Mouse (Mus musculus): ENCODE results near the gene Arl8a. TPM values are rescaled to one million over a fixed set of nuclear protein-coding genes. Genes with fewer than 3 reads are reported as not detected.

Arl8a gene
- polyA plus RNA-seq, 1 experiment from 2014 or later: 33.3 TPM

GRCm38 (mm10) chr1:135135111-135135787, 11.4 kb upstream of the Arl8a start:
- Histone ChIP-seq H3K4me1 (peaks cover 23% of the 10 kb centered on the region), H3K9ac (no peak overlapping the region), H3K4me3 (no peak overlapping the region), H3K27ac (replicated peaks) (no peak overlapping the region), H3K4me2 (no peak overlapping the region), H3K9me3 (no peaks in the 10 kb centered on the region), H3K36me3 (no peaks in the 10 kb centered on the region), H3K27me3 (replicated peaks) (peaks cover 43% of the 10 kb centered on the region)
- 79% methylated on average over 8 of the region's 8 CpGs for WGBS
- no peak for ATAC-seq (ENCODE audit: extremely low read depth, insufficient number of reproducible peaks, low FRiP score, low TSS enrichment)

- peaks cover 43% of the 10 kb centered on the region for H3K27me3 ChIP-seq (replicated peaks)
- 9% methylated on average over 1 of the region's 1 CpGs for WGBS
- H3K4me3 ChIP-seq: no peak overlapping the region
- no peaks in the 10 kb centered on the region for H3K9me3 ChIP-seq
- no peak overlapping the region for H3K27ac ChIP-seq (replicated peaks)
- H3K36me3 ChIP-seq: no peaks in the 10 kb centered on the region
- H3K9ac ChIP-seq: no peak overlapping the region
- peaks cover 15% of the 10 kb centered on the region for H3K4me1 ChIP-seq
- no peak overlapping the region for H3K4me2 ChIP-seq
- ATAC-seq (ENCODE audit: extremely low read depth, insufficient number of reproducible peaks, low FRiP score, low TSS enrichment): no peak
Observed at GRCm38 (mm10) chr1:135136500-135136899, 10.1 kb upstream of the Arl8a start.

- no peak overlapping the region for H3K27ac ChIP-seq (replicated peaks)
- H3K27me3 ChIP-seq (replicated peaks): peaks cover 55% of the 10 kb centered on the region
- ATAC-seq (ENCODE audit: extremely low read depth, insufficient number of reproducible peaks, low FRiP score, low TSS enrichment): no peak
- 71% methylated on average over 2 of the region's 2 CpGs for WGBS
- H3K4me1 ChIP-seq: no peaks in the 10 kb centered on the region
- no peak overlapping the region for H3K4me2 ChIP-seq
- no peak overlapping the region for H3K9ac ChIP-seq
- no peaks in the 10 kb centered on the region for H3K36me3 ChIP-seq
- H3K9me3 ChIP-seq: no peaks in the 10 kb centered on the region
- no peak overlapping the region for H3K4me3 ChIP-seq
Observed at GRCm38 (mm10) chr1:135139906-135140305, 6.7 kb upstream of the Arl8a start.

- H3K9me3 ChIP-seq: no peaks in the 10 kb centered on the region
- ATAC-seq (ENCODE audit: extremely low read depth, insufficient number of reproducible peaks, low FRiP score, low TSS enrichment): no peak
- no peaks in the 10 kb centered on the region for H3K36me3 ChIP-seq
- H3K9ac ChIP-seq: no peak overlapping the region
- H3K4me1 ChIP-seq: peaks cover 9% of the 10 kb centered on the region
- no peak overlapping the region for H3K4me3 ChIP-seq
- H3K27ac ChIP-seq (replicated peaks): no peak overlapping the region
- 68% methylated on average over 2 of the region's 2 CpGs for WGBS
- H3K4me2 ChIP-seq: no peak overlapping the region
- peaks cover 56% of the 10 kb centered on the region for H3K27me3 ChIP-seq (replicated peaks)
Observed at GRCm38 (mm10) chr1:135142452-135142851, 4.2 kb upstream of the Arl8a start.

- no peaks in the 10 kb centered on the region for H3K36me3 ChIP-seq
Observed at GRCm38 (mm10) chr1:135143940-135144339, 2.7 kb upstream of the Arl8a start.

GRCm38 (mm10) chr1:135146946-135147701, 500 bp downstream of the Arl8a start:
- Histone ChIP-seq H3K4me1 (peaks cover 26% of the 10 kb centered on the region), H3K9me3 (no peaks in the 10 kb centered on the region), H3K4me3 (peak overlapping the region; percentile 80), H3K36me3 (peaks cover 12% of the 10 kb centered on the region), H3K9ac (peak overlapping the region; percentile 90), H3K27ac (replicated peaks) (peak overlapping the region; percentile 77), H3K4me2 (peak overlapping the region; percentile 83), H3K27me3 (replicated peaks) (peaks cover 57% of the 10 kb centered on the region)
- peak; percentile 38; the same call in 1 of the 2 replicates for ATAC-seq (ENCODE audit: extremely low read depth, insufficient number of reproducible peaks, low FRiP score, low TSS enrichment)
- WGBS: under 1% methylated on average over 69 of the region's 69 CpGs

More at GRCm38 (mm10) chr1:135143940-135144339, 2.7 kb upstream of the Arl8a start:
- Histone ChIP-seq H3K9ac (no peak overlapping the region), H3K4me2 (no peak overlapping the region), H3K9me3 (no peaks in the 10 kb centered on the region), H3K27ac (replicated peaks) (no peak overlapping the region), H3K4me3 (no peak overlapping the region), H3K4me1 (peaks cover 24% of the 10 kb centered on the region), H3K27me3 (replicated peaks) (peaks cover 54% of the 10 kb centered on the region)
- ATAC-seq (ENCODE audit: extremely low read depth, insufficient number of reproducible peaks, low FRiP score, low TSS enrichment): no peak
- WGBS: 71% methylated on average over 2 of the region's 2 CpGs

GRCm38 (mm10) chr1:135147702-135148058, 1.1 kb downstream of the Arl8a start:
- WGBS: 8% methylated on average over 7 of the region's 7 CpGs
- H3K9me3 ChIP-seq: no peaks in the 10 kb centered on the region
- peak overlapping the region; percentile 83 for H3K4me2 ChIP-seq
- peaks cover 26% of the 10 kb centered on the region for H3K4me1 ChIP-seq
- peak overlapping the region; percentile 80 for H3K4me3 ChIP-seq
- no peak for ATAC-seq (ENCODE audit: extremely low read depth, insufficient number of reproducible peaks, low FRiP score, low TSS enrichment)
- peaks cover 18% of the 10 kb centered on the region for H3K36me3 ChIP-seq
- H3K27ac ChIP-seq (replicated peaks): peak overlapping the region; percentile 77; the same call in 1 of the 2 replicates
- peaks cover 57% of the 10 kb centered on the region for H3K27me3 ChIP-seq (replicated peaks)
- peak overlapping the region; percentile 90 for H3K9ac ChIP-seq

GRCm38 (mm10) chr1:135148476-135148875, 1.9 kb downstream of the Arl8a start:
- H3K4me3 ChIP-seq: peak overlapping the region; percentile 80
- H3K27me3 ChIP-seq (replicated peaks): peaks cover 57% of the 10 kb centered on the region
- ATAC-seq (ENCODE audit: extremely low read depth, insufficient number of reproducible peaks, low FRiP score, low TSS enrichment): no peak
- peaks cover 26% of the 10 kb centered on the region for H3K4me1 ChIP-seq
- no peak overlapping the region for H3K9ac ChIP-seq
- H3K4me2 ChIP-seq: peak overlapping the region; percentile 83
- peaks cover 19% of the 10 kb centered on the region for H3K36me3 ChIP-seq
- WGBS: 75% methylated on average over 4 of the region's 4 CpGs
- no peak overlapping the region for H3K27ac ChIP-seq (replicated peaks)
- no peaks in the 10 kb centered on the region for H3K9me3 ChIP-seq

GRCm38 (mm10) chr1:135148996-135149395, 2.4 kb downstream of the Arl8a start:
- no peak for ATAC-seq (ENCODE audit: extremely low read depth, insufficient number of reproducible peaks, low FRiP score, low TSS enrichment)
- peak overlapping the region; percentile 28; the same call in 1 of the 2 replicates for H3K9ac ChIP-seq
- no peak overlapping the region for H3K27ac ChIP-seq (replicated peaks)
- peaks cover 19% of the 10 kb centered on the region for H3K36me3 ChIP-seq
- peak overlapping the region; percentile 83; the same call in 1 of the 2 replicates for H3K4me2 ChIP-seq
- H3K27me3 ChIP-seq (replicated peaks): peaks cover 57% of the 10 kb centered on the region
- WGBS: 75% methylated on average over 5 of the region's 5 CpGs
- no peaks in the 10 kb centered on the region for H3K9me3 ChIP-seq
- H3K4me3 ChIP-seq: no peak overlapping the region
- H3K4me1 ChIP-seq: peaks cover 28% of the 10 kb centered on the region

- peaks cover 59% of the 10 kb centered on the region for H3K27me3 ChIP-seq (replicated peaks)
- peaks cover 39% of the 10 kb centered on the region for H3K36me3 ChIP-seq
- peaks cover 43% of the 10 kb centered on the region for H3K4me1 ChIP-seq
- WGBS: 24% methylated on average over 13 of the region's 13 CpGs
- no peaks in the 10 kb centered on the region for H3K9me3 ChIP-seq
- H3K9ac ChIP-seq: peak overlapping the region; percentile 69
- H3K27ac ChIP-seq (replicated peaks): peak overlapping the region; percentile 53; the same call in 1 of the 2 replicates
- H3K4me2 ChIP-seq: peak overlapping the region; percentile 61
- H3K4me3 ChIP-seq: peak overlapping the region; percentile 36
- ATAC-seq (ENCODE audit: extremely low read depth, insufficient number of reproducible peaks, low FRiP score, low TSS enrichment): no peak
Observed at GRCm38 (mm10) chr1:135154011-135154410, 7.4 kb downstream of the Arl8a start.

- H3K9ac ChIP-seq: peak overlapping the region; percentile 69
- no peaks in the 10 kb centered on the region for H3K9me3 ChIP-seq
- peaks cover 41% of the 10 kb centered on the region for H3K4me1 ChIP-seq
- H3K27ac ChIP-seq (replicated peaks): peak overlapping the region; percentile 81
- peak overlapping the region; percentile 36 for H3K4me3 ChIP-seq
- H3K36me3 ChIP-seq: peaks cover 39% of the 10 kb centered on the region
- H3K4me2 ChIP-seq: peak overlapping the region; percentile 61
- H3K27me3 ChIP-seq (replicated peaks): peaks cover 62% of the 10 kb centered on the region
- ATAC-seq (ENCODE audit: extremely low read depth, insufficient number of reproducible peaks, low FRiP score, low TSS enrichment): no peak
- WGBS: under 1% methylated on average over 14 of the region's 14 CpGs
Observed at GRCm38 (mm10) chr1:135154411-135154959, 7.9 kb downstream of the Arl8a start.

Measured in heart, embryonic 13.5 days (tissue).